Mouse (Mus musculus) heart, embryonic 10.5 days (tissue): Measurements from ENCODE around the gene Mtmr4. TPM values are rescaled to one million over a fixed set of nuclear protein-coding genes. Genes with fewer than 3 reads are reported as not detected.

Experiments
- DNase-seq: peaks from one replicate; pipeline ENCODE4 v3.0.0-alpha.2; 2017; ENCODE audit warnings: low spot score
- H3K27ac ChIP-seq: fragments of 300-500 bp; sonication (generic); 2 replicates; pipeline ENCODE4 v1.5.1; 2016; ENCODE audit warnings: mild to moderate bottlenecking
- H3K27me3 ChIP-seq: fragments of 300-500 bp; sonication (generic); 2 replicates; pipeline ENCODE4 v1.6.1; 2016; ENCODE audit warnings: mild to moderate bottlenecking; ENCODE audit not compliant: poor library complexity, insufficient read depth, severe bottlenecking
- H3K36me3 ChIP-seq: fragments of 300-500 bp; sonication (generic); 2 replicates; pipeline ENCODE4 v1.6.1; 2016; ENCODE audit warnings: mild to moderate bottlenecking, moderate library complexity
- H3K4me1 ChIP-seq: fragments of 300-500 bp; sonication (generic); 2 replicates; pipeline ENCODE4 v1.6.1; 2016; ENCODE audit warnings: mild to moderate bottlenecking
- H3K4me3 ChIP-seq: fragments of 300-500 bp; sonication (generic); 2 replicates; pipeline ENCODE4 v1.5.1; 2016; ENCODE audit warnings: mild to moderate bottlenecking, moderate library complexity
- H3K9me3 ChIP-seq: fragments of 300-500 bp; sonication (generic); 2 replicates; pipeline ENCODE4 v1.6.1; 2016; ENCODE audit warnings: mild to moderate bottlenecking, moderate library complexity
- WGBS: fragments of 180-500 bp; shearing (Covaris S2); methylation state at CpG from one replicate; pipeline ENCODE4 v1.1.7; 2016; 5-methylcytosine and 5-hydroxymethylcytosine counted together
- polyA plus RNA-seq: library from polyadenylated mRNA; unstranded; fragments of >200 nt; fragmentation: Nextera tagmentation; extraction: Ambion mirVana; gene quantifications from 2 replicates; pipeline ENCODE4 v1.2.1, GENCODE M21; 2016

The Mtmr4 gene
- polyA plus RNA-seq, 1 experiment from 2014 or later = 38.1 TPM

- peaks cover 39% of the 10 kb centered on the region for H3K4me1 ChIP-seq
- no peaks in the 10 kb centered on the region for H3K36me3 ChIP-seq
- H3K27ac ChIP-seq = no peak overlapping the region
- no peak for DNase-seq
- WGBS = 87% methylated on average over 5 of the region's 5 CpGs
- H3K4me3 ChIP-seq = no peak overlapping the region
- no peaks in the 10 kb centered on the region for H3K9me3 ChIP-seq
- no peaks in the 10 kb centered on the region for H3K27me3 ChIP-seq
These were observed 4.6 kb upstream of the Mtmr4 start for GRCm38 (mm10) chr11:87587211-87587874.

- Histone ChIP-seq H3K9me3 (no peaks in the 10 kb centered on the region), H3K27me3 (no peaks in the 10 kb centered on the region), H3K27ac (no peak overlapping the region), H3K4me1 (peaks cover 48% of the 10 kb centered on the region), H3K36me3 (peaks cover 10% of the 10 kb centered on the region), H3K4me3 (0 out of 2 replicates have a peak overlapping the region, but pooled peaks have one; percentile 67)
- WGBS = 83% methylated on average over 8 of the region's 8 CpGs
- DNase-seq = no peak
These were observed 2.4 kb upstream of the Mtmr4 start for GRCm38 (mm10) chr11:87589605-87590004.

GRCm38 (mm10) chr11:87590841-87591525 is 979 bp upstream of the Mtmr4 start:
- H3K4me1 ChIP-seq = peaks cover 54% of the 10 kb centered on the region
- no peaks in the 10 kb centered on the region for H3K9me3 ChIP-seq
- WGBS = 2% methylated on average over 25 of the region's 25 CpGs
- H3K27ac ChIP-seq = peak overlapping the region; percentile 92
- no peaks in the 10 kb centered on the region for H3K27me3 ChIP-seq
- peak overlapping the region; percentile 67 for H3K4me3 ChIP-seq
- peaks cover 11% of the 10 kb centered on the region for H3K36me3 ChIP-seq
- peak; percentile 86 for DNase-seq

- Histone ChIP-seq H3K9me3 (no peaks in the 10 kb centered on the region), H3K27me3 (no peaks in the 10 kb centered on the region), H3K36me3 (peaks cover 18% of the 10 kb centered on the region), H3K27ac (peak overlapping the region; percentile 92), H3K4me1 (peaks cover 67% of the 10 kb centered on the region), H3K4me3 (peak overlapping the region; percentile 67)
- WGBS = 0% methylated on average over 14 of the region's 15 CpGs
- no peak for DNase-seq
These were observed 363 bp downstream of the Mtmr4 start for GRCm38 (mm10) chr11:87592354-87592695.

DNA sequence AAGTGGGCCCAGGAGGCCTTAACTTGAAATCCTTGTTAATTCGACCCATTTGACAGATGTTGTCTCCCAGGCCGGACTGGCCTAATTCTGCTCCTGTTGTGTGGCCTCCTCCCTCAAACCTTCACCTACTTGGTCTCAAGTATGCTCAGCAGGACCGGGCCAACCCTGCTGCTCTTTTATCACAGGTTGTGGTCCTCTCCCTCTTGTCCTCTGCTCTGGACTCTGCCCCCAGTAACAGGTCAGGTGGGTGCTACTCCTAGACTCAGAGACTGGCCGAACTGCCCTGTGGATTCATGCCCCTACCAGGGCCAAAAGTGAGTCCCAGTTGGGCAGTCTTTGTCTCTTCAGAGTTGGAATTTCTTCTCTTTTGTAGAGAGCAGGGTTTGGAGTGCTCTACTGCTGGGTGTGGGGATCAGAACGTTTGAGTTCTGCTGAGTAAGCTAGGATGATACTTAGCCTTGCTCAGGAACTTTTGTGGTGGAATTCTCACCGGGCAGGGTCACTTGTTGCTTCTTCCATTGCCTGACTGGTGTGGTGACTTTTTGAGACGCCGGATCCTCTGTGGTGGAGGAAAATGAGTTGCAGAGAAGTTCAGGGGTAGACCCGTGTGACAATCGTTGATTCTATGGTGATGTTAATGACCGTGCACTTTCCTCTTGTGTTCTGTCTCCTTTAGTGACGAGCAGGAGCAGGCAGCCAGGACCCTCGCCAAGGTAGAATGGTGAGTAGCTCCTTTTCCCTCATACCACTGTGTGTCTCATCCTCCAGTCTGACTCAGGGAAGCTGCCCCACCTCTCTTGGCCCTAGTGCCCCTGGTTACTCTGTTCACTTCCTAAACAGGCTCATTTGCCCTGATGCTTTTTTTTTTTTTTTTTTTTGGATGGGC is 994 bp downstream of the Mtmr4 start:
- Histone ChIP-seq H3K27ac (peak overlapping the region; percentile 92), H3K36me3 (peaks cover 24% of the 10 kb centered on the region), H3K9me3 (no peaks in the 10 kb centered on the region), H3K27me3 (no peaks in the 10 kb centered on the region), H3K4me1 (peaks cover 69% of the 10 kb centered on the region), H3K4me3 (peak overlapping the region; percentile 67)
- 45% methylated on average over 13 of the region's 13 CpGs for WGBS
- no peak for DNase-seq

- WGBS = 2% methylated on average over 36 of the region's 37 CpGs
- Histone ChIP-seq H3K36me3 (peaks cover 49% of the 10 kb centered on the region), H3K4me1 (peaks cover 56% of the 10 kb centered on the region), H3K27ac (peak overlapping the region; percentile 87), H3K27me3 (no peaks in the 10 kb centered on the region), H3K9me3 (no peaks in the 10 kb centered on the region), H3K4me3 (peak overlapping the region; percentile 69)
- peak; percentile 94 for DNase-seq
These were observed 3.4 kb downstream of the Mtmr4 start for GRCm38 (mm10) chr11:87595327-87595841.

DNA sequence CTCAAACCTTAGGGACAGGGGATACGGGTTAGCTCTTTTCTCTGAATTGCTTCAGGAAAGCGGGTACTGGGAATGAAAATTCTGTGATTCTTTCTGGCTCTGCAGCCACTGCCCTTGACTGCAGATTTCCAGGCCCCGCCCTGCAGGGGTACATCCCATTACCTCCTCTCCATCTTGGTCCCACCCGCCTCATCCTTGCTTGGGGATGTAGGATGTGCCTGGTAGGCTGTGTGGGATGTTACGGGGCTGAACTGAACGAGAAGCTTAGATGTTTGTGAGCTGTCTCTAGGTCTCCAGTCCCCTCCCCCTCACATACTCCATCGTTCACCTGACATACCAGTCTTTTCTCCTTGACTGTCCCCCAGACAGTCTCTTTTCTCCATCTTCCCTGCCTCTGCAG is 4.0 kb downstream of the Mtmr4 start:
- WGBS = 15% methylated on average over 7 of the region's 7 CpGs
- peaks cover 55% of the 10 kb centered on the region for H3K36me3 ChIP-seq
- H3K4me1 ChIP-seq = peaks cover 51% of the 10 kb centered on the region
- H3K9me3 ChIP-seq = no peaks in the 10 kb centered on the region
- peak overlapping the region; percentile 87 for H3K27ac ChIP-seq
- no peaks in the 10 kb centered on the region for H3K27me3 ChIP-seq
- no peak for DNase-seq
- H3K4me3 ChIP-seq = peak overlapping the region; percentile 69

GRCm38 (mm10) chr11:87596492-87596891 is 4.5 kb downstream of the Mtmr4 start:
- Histone ChIP-seq H3K36me3 (peaks cover 60% of the 10 kb centered on the region), H3K27me3 (no peaks in the 10 kb centered on the region), H3K27ac (peak overlapping the region; percentile 49; the same call in 1 of the 2 replicates), H3K4me3 (peak overlapping the region; percentile 69), H3K4me1 (peaks cover 51% of the 10 kb centered on the region), H3K9me3 (no peaks in the 10 kb centered on the region)
- WGBS = 60% methylated on average over 2 of the region's 2 CpGs
- no peak for DNase-seq

DNA sequence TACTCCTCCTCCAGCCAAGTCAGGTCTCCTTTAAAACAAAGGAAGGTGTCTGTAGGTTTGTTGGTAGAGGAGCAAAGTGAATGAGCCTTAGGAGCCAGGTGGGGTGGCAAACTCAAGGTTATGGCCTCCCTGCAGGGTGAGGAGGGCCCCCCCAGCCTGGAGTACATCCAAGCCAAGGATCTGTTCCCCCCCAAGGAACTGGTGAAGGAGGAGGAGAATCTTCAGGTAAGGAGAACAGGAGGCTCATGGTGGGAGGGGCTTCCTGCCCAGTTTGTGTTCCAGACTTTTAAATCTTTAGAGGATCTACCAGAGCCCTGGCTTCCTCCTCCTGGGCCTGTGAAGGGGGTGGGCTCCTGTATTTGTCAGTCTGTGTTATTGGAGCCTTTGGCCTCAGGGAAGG is 5.1 kb downstream of the Mtmr4 start:
- Histone ChIP-seq H3K27ac (no peak overlapping the region), H3K9me3 (no peaks in the 10 kb centered on the region), H3K36me3 (peaks cover 65% of the 10 kb centered on the region), H3K4me1 (peaks cover 48% of the 10 kb centered on the region), H3K4me3 (0 out of 2 replicates have a peak overlapping the region, but pooled peaks have one; percentile 69), H3K27me3 (no peaks in the 10 kb centered on the region)
- no peak for DNase-seq

DNA sequence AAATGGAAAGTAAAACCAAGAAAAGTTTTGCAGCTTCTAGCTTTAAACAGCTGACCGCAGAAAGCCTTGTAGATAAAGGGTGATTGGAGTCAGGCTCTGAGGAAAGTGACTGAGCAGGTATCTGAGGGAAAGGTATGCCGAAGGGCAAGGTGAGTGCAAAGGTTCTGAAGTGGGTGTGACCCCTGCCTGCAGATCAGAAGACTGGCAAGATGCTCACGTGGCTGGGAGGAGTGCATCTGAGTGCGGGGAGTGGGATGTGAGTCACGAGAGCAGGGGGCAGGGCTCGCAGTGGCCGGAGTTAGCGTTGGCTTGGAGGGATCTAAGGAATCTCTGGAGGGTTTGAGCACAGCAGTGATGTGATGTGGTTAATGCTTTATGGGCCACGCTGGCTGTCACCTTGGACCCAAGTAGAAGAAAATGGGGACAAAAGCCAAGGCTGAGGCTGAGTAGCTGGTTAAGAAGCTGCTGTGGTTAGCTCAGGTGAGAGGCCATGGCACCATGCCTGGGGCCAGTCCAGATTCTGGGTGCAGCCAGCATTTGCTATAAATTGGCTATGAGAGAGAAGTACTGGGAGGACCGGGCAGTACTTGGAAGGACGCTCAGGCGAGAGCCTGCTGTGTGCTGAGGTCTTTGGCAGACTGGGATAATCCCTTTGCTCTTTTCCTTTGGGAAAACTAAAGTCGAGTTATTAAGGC is 7.6 kb downstream of the Mtmr4 start:
- H3K36me3 ChIP-seq = peaks cover 81% of the 10 kb centered on the region

GRCm38 (mm10) chr11:87600322-87600853 is 8.4 kb downstream of the Mtmr4 start:
- WGBS = 94% methylated on average over 10 of the region's 10 CpGs

More for the DNA sequence above, 7.6 kb downstream of the Mtmr4 start:
- H3K4me3 ChIP-seq = no peak overlapping the region
- H3K9me3 ChIP-seq = no peaks in the 10 kb centered on the region
- peaks cover 27% of the 10 kb centered on the region for H3K4me1 ChIP-seq
- no peak for DNase-seq
- H3K27me3 ChIP-seq = no peaks in the 10 kb centered on the region
- H3K27ac ChIP-seq = no peak overlapping the region
- 87% methylated on average over 13 of the region's 13 CpGs for WGBS

GRCm38 (mm10) chr11:87602234-87602633 is 10.3 kb downstream of the Mtmr4 start:
- DNase-seq = no peak
- H3K4me1 ChIP-seq = peaks cover 3% of the 10 kb centered on the region; the same call in 1 of the 2 replicates
- WGBS = 89% methylated on average over 9 of the region's 9 CpGs
- no peaks in the 10 kb centered on the region for H3K9me3 ChIP-seq
- no peak overlapping the region for H3K4me3 ChIP-seq
- no peak overlapping the region for H3K27ac ChIP-seq
- H3K36me3 ChIP-seq = peaks cover 100% of the 10 kb centered on the region
- H3K27me3 ChIP-seq = no peaks in the 10 kb centered on the region

More at GRCm38 (mm10) chr11:87600322-87600853, 8.4 kb downstream of the Mtmr4 start:
- Histone ChIP-seq H3K9me3 (no peaks in the 10 kb centered on the region), H3K27me3 (no peaks in the 10 kb centered on the region), H3K27ac (no peak overlapping the region), H3K4me1 (peaks cover 21% of the 10 kb centered on the region), H3K36me3 (peaks cover 88% of the 10 kb centered on the region), H3K4me3 (no peak overlapping the region)
- no peak for DNase-seq
